20 mouse cellular contexts compared by ENCODE assay signal in genomic region chr13:46902568-46903255, GRCm38 (mm10). TPM values are rescaled to one million over a fixed set of nuclear protein-coding genes. Genes with fewer than 3 reads are reported as not detected.
A peak's percentile ranks its signal among the peaks of the same experiment; 100 is the strongest.
DNase-seq lines count a peak whose midpoint lies in the region; ATAC-seq and TF ChIP-seq lines count a peak whose summit lies in the region.
"Had no signal": no experiment of that assay in that cellular context is flagged by ENCODE, and none has a peak within 500 bp of the region (broad histone marks: within the 10 kb centered on the region; RNA-seq: fewer than 3 reads in every experiment).

No protein-coding gene starts in this region.

- TF ChIP-seq CTCF in kidney, postnatal 0 days (IDR thresholded peaks at IDR 0.05; ENCODE audit: low read depth), result peak; percentile 43
- TF ChIP-seq CTCF in midbrain, postnatal 0 days (IDR thresholded peaks at IDR 0.05), result peak; percentile 36
- peak; percentile 7; the same call in 1 of the 2 replicates for TF ChIP-seq CTCF in small intestine, adult 2 months (IDR thresholded peaks at IDR 0.05; ENCODE audit: extremely low read depth, insufficient read length, insufficient replicate concordance, low read depth, low read length)

- 67% methylated on average over 7 of the region's 7 CpGs for WGBS in kidney, postnatal 0 days
- WGBS in midbrain, postnatal 0 days, result 95% methylated on average over 7 of the region's 7 CpGs
- 93% methylated on average over 7 of the region's 7 CpGs for WGBS in midbrain, embryonic 11.5 days
- 87% methylated on average over 7 of the region's 7 CpGs for WGBS in small intestine, adult 2 months
- 87% methylated on average over 7 of the region's 7 CpGs for WGBS in hindbrain, embryonic 16.5 days

- no peaks in the 10 kb centered on the region for H3K4me1 ChIP-seq in kidney, postnatal 0 days (replicated peaks; ENCODE audit: insufficient read depth, low read length)
- H3K4me1 ChIP-seq in midbrain, postnatal 0 days (ENCODE audit: insufficient read depth, low read length), result 0 out of 2 replicates have a peak, but pooled peaks cover 5% of the 10 kb centered on the region
- H3K4me1 ChIP-seq in midbrain, embryonic 11.5 days (ENCODE audit: control insufficient read depth, insufficient read depth, low read length), result peaks cover 9% of the 10 kb centered on the region; the same call in 1 of the 2 replicates
- H3K4me1 ChIP-seq in small intestine, adult 2 months (ENCODE audit: control insufficient read depth, insufficient read depth, insufficient read length, low read length), result peaks cover 3% of the 10 kb centered on the region; the same call in 1 of the 2 replicates
- peaks cover 7% of the 10 kb centered on the region for H3K4me1 ChIP-seq in hindbrain, embryonic 16.5 days (ENCODE audit: control insufficient read depth, insufficient read depth, low read depth, low read length)

- H3K4me2 ChIP-seq in kidney, postnatal 0 days (ENCODE audit: low read length), result no peak overlapping the region
- no peak overlapping the region for H3K4me2 ChIP-seq in midbrain, postnatal 0 days (ENCODE audit: low read depth, low read length, poor library complexity, severe bottlenecking)
- no peak overlapping the region for H3K4me2 ChIP-seq in midbrain, embryonic 11.5 days
- no peak overlapping the region for H3K4me2 ChIP-seq in hindbrain, embryonic 16.5 days (ENCODE audit: low read length)
- H3K4me2 ChIP-seq: limb, embryonic 13.5 days; midbrain, embryonic 13.5 days had no signal

- no peak overlapping the region for H3K4me3 ChIP-seq in kidney, postnatal 0 days (replicated peaks; ENCODE audit: low read depth, low read length)
- no peak overlapping the region for H3K4me3 ChIP-seq in midbrain, postnatal 0 days (ENCODE audit: low read depth, low read length)
- no peak overlapping the region for H3K4me3 ChIP-seq in midbrain, embryonic 11.5 days (ENCODE audit: low read depth, low read length)
- no peak overlapping the region for H3K4me3 ChIP-seq in small intestine, adult 2 months (ENCODE audit: low read depth, low read length)
- H3K4me3 ChIP-seq in hindbrain, embryonic 16.5 days (ENCODE audit: low read length), result no peak overlapping the region
- H3K4me3 ChIP-seq: embryonic facial prominence, embryonic 10.5 days; limb, embryonic 13.5 days; midbrain, embryonic 13.5 days; myocyte had no signal

- H3K36me3 ChIP-seq in kidney, postnatal 0 days (ENCODE audit: insufficient read depth, low read length), result peaks cover 3% of the 10 kb centered on the region; the same call in 1 of the 2 replicates
- no peaks in the 10 kb centered on the region for H3K36me3 ChIP-seq in midbrain, postnatal 0 days (ENCODE audit: insufficient read depth, low read length)
- 0 out of 2 replicates have a peak, but pooled peaks cover 2% of the 10 kb centered on the region for H3K36me3 ChIP-seq in midbrain, embryonic 11.5 days (ENCODE audit: control insufficient read depth, insufficient read depth, low read length)
- no peaks in the 10 kb centered on the region; the same call in 1 of the 2 replicates for H3K36me3 ChIP-seq in small intestine, adult 2 months (ENCODE audit: control insufficient read depth, insufficient read depth, low read length)
- no peaks in the 10 kb centered on the region for H3K36me3 ChIP-seq in hindbrain, embryonic 16.5 days (ENCODE audit: control insufficient read depth, insufficient read depth, low read length)

- TF ChIP-seq POLR2A in small intestine, adult 2 months (IDR thresholded peaks at IDR 0.05; ENCODE audit: low read depth, low read length), result no peak

- no peak overlapping the region for H3K9ac ChIP-seq in kidney, postnatal 0 days (ENCODE audit: low read depth, low read length)
- H3K9ac ChIP-seq in midbrain, postnatal 0 days (replicated peaks; ENCODE audit: low read length, poor library complexity, severe bottlenecking), result no peak overlapping the region
- no peak overlapping the region for H3K9ac ChIP-seq in midbrain, embryonic 11.5 days (ENCODE audit: low read length)
- no peak overlapping the region for H3K9ac ChIP-seq in hindbrain, embryonic 16.5 days (ENCODE audit: low read depth, low read length)
- H3K9ac ChIP-seq: limb, embryonic 13.5 days; midbrain, embryonic 13.5 days had no signal

- no peak overlapping the region for H3K27ac ChIP-seq in kidney, postnatal 0 days
- no peak overlapping the region for H3K27ac ChIP-seq in midbrain, postnatal 0 days (ENCODE audit: low read depth, low read length)
- no peak overlapping the region for H3K27ac ChIP-seq in midbrain, embryonic 11.5 days (ENCODE audit: low read depth, low read length)
- H3K27ac ChIP-seq in small intestine, adult 2 months (ENCODE audit: insufficient read depth, low read depth, low read length), result no peak overlapping the region
- H3K27ac ChIP-seq in hindbrain, embryonic 16.5 days (ENCODE audit: low read depth, low read length), result no peak overlapping the region
- H3K27ac ChIP-seq: embryonic facial prominence, embryonic 10.5 days; limb, embryonic 13.5 days; macrophage; midbrain, embryonic 13.5 days had no signal

- ATAC-seq in kidney, postnatal 0 days (replicated peaks; ENCODE audit: low FRiP score, low read depth), result no peak
- ATAC-seq in midbrain, postnatal 0 days (ENCODE audit: low FRiP score), result no peak
- ATAC-seq in midbrain, embryonic 11.5 days (ENCODE audit: low FRiP score), result no peak
- no peak for ATAC-seq in hindbrain, embryonic 16.5 days
- ATAC-seq: forebrain, embryonic 14.5 days; midbrain, embryonic 13.5 days; Patski had no signal

- DNase-seq in kidney, postnatal 0 days (ENCODE audit: low spot score), result peak; percentile 62
- no peak for DNase-seq in kidney, adult 11 months
- DNase-seq in midbrain, postnatal 0 days (ENCODE audit: low spot score), result no peak
- no peak for DNase-seq in midbrain, embryonic 11.5 days (ENCODE audit: low spot score, missing footprints)
- DNase-seq in ZHBTc4 (ENCODE audit: low read depth, low spot score), result peak; percentile 84
- DNase-seq in embryo, embryonic 10.5 days (ENCODE audit: low spot score), result no peak
- DNase-seq: cerebellum, adult 11 months; cerebellum, postnatal 25 days; kidney, postnatal 10 days; right cerebral cortex, postnatal 4 days; thymus, adult 18-20 months had no signal

- H3K9me3 ChIP-seq in kidney, postnatal 0 days (replicated peaks; ENCODE audit: low read length), result no peaks in the 10 kb centered on the region
- no peaks in the 10 kb centered on the region for H3K9me3 ChIP-seq in midbrain, postnatal 0 days (ENCODE audit: low read length)
- no peaks in the 10 kb centered on the region for H3K9me3 ChIP-seq in midbrain, embryonic 11.5 days (ENCODE audit: control insufficient read depth, low read length)
- no peaks in the 10 kb centered on the region for H3K9me3 ChIP-seq in hindbrain, embryonic 16.5 days (ENCODE audit: control insufficient read depth, low read length)
- H3K9me3 ChIP-seq: limb, embryonic 13.5 days; midbrain, embryonic 13.5 days had no signal

- H3K27me3 ChIP-seq in kidney, postnatal 0 days (ENCODE audit: insufficient read depth, low read length), result no peaks in the 10 kb centered on the region
- no peaks in the 10 kb centered on the region for H3K27me3 ChIP-seq in midbrain, postnatal 0 days (ENCODE audit: insufficient read depth, low read length)
- H3K27me3 ChIP-seq in midbrain, embryonic 11.5 days (ENCODE audit: control insufficient read depth, insufficient read depth, low read length), result no peaks in the 10 kb centered on the region
- H3K27me3 ChIP-seq in small intestine, adult 2 months (ENCODE audit: control insufficient read depth, insufficient read depth, low read length), result no peaks in the 10 kb centered on the region
- no peaks in the 10 kb centered on the region for H3K27me3 ChIP-seq in hindbrain, embryonic 16.5 days (replicated peaks; ENCODE audit: control insufficient read depth, insufficient read depth, low read length)
- H3K27me3 ChIP-seq: limb, embryonic 13.5 days; midbrain, embryonic 13.5 days; Patski had no signal

RNA-seq across cellular contexts. Expression of gene Kif13a, which starts 27.0 kb away (rescaled TPM):
- polyA plus RNA-seq in kidney, postnatal 0 days (2015; fragmentation: Nextera tagmentation; extraction: Ambion mirVana), result 11.2 and 13.1 TPM in 2 replicates
- 31.4 and 31.7 TPM in 2 replicates for total RNA-seq in midbrain, postnatal 0 days (2014; rRNA removed)
- polyA plus RNA-seq in midbrain, postnatal 0 days (2015; fragmentation: Nextera tagmentation; extraction: Ambion mirVana), result 10.1 TPM in 2 replicates
- polyA plus RNA-seq in midbrain, embryonic 11.5 days (2014; fragmentation: Nextera tagmentation; extraction: Ambion mirVana), result 15.5 and 16.1 TPM in 2 replicates
- 15.7 and 33.5 TPM in 2 replicates for polyA plus RNA-seq in small intestine, adult 2 months (2012; rRNA removed)
- 8.0 and 8.9 TPM in 2 replicates for polyA plus RNA-seq in hindbrain, embryonic 16.5 days (2015; fragmentation: Nextera tagmentation; extraction: Ambion mirVana)

Comparison
In these comparisons a context has a peak if more than half of its experiments do, and no peak if none do; other contexts are left out.
1. DNase-seq: peak in kidney, postnatal 0 days (single experiment) and ZHBTc4 (single experiment); none in kidney, adult 11 months (single experiment), midbrain, postnatal 0 days (single experiment), midbrain, embryonic 11.5 days (single experiment) and embryo, embryonic 10.5 days (single experiment).
2. Peak in every context shown above with its lines, with median percentiles within 50 percentile points of each other: CTCF ChIP-seq.